Mouse (Mus musculus) forebrain, embryonic 16.5 days (tissue): Measurements from ENCODE around the gene Fem1a. TPM values are rescaled to one million over a fixed set of nuclear protein-coding genes. Genes with fewer than 3 reads are reported as not detected.

Experiments
- ATAC-seq: fragments of 200-750 bp; cut with Nextera tagmentation; 2 replicates; pipeline ENCODE4 v1.8.0; 2017; ENCODE audit warnings: mild to moderate bottlenecking, moderate library complexity
- H3K27ac ChIP-seq: fragments of 300-500 bp; sonication (generic); 2 replicates; pipeline ENCODE4 v1.5.1; 2014; ENCODE audit warnings: low read length, control low read depth
- H3K27me3 ChIP-seq: fragments of 300-500 bp; sonication (generic); replicated peaks from 2 replicates; pipeline ENCODE4 v1.6.1; 2014; ENCODE audit warnings: low read length; ENCODE audit not compliant: control insufficient read depth, insufficient read depth
- H3K36me3 ChIP-seq: fragments of 300-500 bp; sonication (generic); 2 replicates; pipeline ENCODE4 v1.6.1; 2014; ENCODE audit not compliant: control insufficient read depth, insufficient read depth
- H3K4me1 ChIP-seq: fragments of 300-500 bp; sonication (generic); replicated peaks from 2 replicates; pipeline ENCODE4 v1.6.1; 2014; ENCODE audit warnings: low read length; ENCODE audit not compliant: control insufficient read depth, insufficient read depth
- H3K4me2 ChIP-seq: fragments of 300-500 bp; sonication (generic); 2 replicates; pipeline ENCODE4 v1.6.1; 2014; ENCODE audit warnings: mild to moderate bottlenecking, low read length, control low read depth
- H3K4me3 ChIP-seq: fragments of 300-500 bp; sonication (generic); replicated peaks from 2 replicates; pipeline ENCODE4 v1.5.1; 2014; ENCODE audit warnings: mild to moderate bottlenecking, low read length, control low read depth
- H3K9ac ChIP-seq: fragments of 300-500 bp; sonication (generic); replicated peaks from 2 replicates; pipeline ENCODE4 v1.6.1; 2014; ENCODE audit warnings: low read depth, low read length, control low read depth
- H3K9me3 ChIP-seq: fragments of 300-500 bp; sonication (generic); 2 replicates; pipeline ENCODE4 v1.6.1; 2016; ENCODE audit warnings: low read length; ENCODE audit not compliant: control insufficient read depth
- WGBS: fragments of 180-500 bp; shearing (Covaris S2); extraction: QIAGEN DNeasy Blood & Tissue Kit; methylation state at CpG from one replicate; pipeline ENCODE4 v1.1.7; 2014; 5-methylcytosine and 5-hydroxymethylcytosine counted together
- microRNA counts: library from miRNA; unstranded; fragments of <30 nt; microRNA quantifications from one replicate; lab custom pipeline; 2016
- microRNA-seq: library from miRNA; unstranded; fragments of <30 nt; microRNA quantifications from one replicate; pipeline ENCODE4, GENCODE M21; 2017
- polyA plus RNA-seq: library from polyadenylated mRNA; unstranded; fragments of >200 nt; fragmentation: Nextera tagmentation; extraction: Ambion mirVana; gene quantifications from 2 replicates; pipeline ENCODE4 v1.2.1, GENCODE M21; 2015

Fem1a gene
- polyA plus RNA-seq, 1 experiment from 2014 or later: 24.5 TPM

DNA sequence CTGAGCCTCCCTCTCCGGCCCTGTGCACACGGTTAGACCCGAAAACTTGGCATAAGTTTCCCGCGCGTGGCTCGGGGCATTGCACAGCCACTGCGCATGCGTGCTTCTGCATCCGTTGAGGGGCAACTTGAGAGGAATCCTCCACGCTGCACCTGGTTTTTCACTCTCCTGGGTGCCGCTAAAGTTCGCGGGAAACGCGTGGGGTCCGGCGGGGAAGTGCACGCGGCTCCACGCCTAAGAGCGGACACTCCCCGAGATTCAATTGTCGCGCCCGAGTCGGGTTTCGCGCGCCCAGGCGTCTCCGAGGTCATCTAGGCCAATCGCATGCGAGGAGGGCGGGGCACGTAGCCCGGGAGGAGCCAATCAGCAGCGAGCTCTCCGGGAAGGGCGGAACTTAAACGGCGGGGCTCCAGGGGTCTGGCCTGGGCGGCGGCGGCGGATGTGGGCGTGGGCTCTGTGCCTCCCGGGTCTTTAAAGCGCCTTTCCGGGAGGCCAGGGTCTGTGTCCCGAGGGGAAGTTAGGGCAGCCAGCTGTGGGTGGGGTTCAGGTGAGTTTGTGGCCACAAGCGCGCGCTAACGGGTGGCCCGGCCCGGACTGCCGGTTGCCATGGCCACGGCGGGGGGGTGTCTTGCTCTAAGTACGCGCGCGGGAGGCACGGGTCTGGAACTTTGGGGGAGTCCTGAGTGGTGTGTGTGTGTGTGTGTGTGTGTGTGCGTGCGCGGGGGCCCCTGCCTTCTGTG lies 47.4 kb downstream of the Fem1a start:
- ATAC-seq: peak; percentile 97
- Histone ChIP-seq H3K9ac (peak overlapping the region; percentile 63), H3K36me3 (no peaks in the 10 kb centered on the region), H3K4me1 (peaks cover 26% of the 10 kb centered on the region), H3K27ac (0 out of 2 replicates have a peak overlapping the region, but pooled peaks have one; percentile 33), H3K9me3 (no peaks in the 10 kb centered on the region), H3K27me3 (no peaks in the 10 kb centered on the region), H3K4me3 (peak overlapping the region; percentile 83), H3K4me2 (peak overlapping the region; percentile 90)
- under 1% methylated on average over 68 of the region's 68 CpGs for WGBS

DNA sequence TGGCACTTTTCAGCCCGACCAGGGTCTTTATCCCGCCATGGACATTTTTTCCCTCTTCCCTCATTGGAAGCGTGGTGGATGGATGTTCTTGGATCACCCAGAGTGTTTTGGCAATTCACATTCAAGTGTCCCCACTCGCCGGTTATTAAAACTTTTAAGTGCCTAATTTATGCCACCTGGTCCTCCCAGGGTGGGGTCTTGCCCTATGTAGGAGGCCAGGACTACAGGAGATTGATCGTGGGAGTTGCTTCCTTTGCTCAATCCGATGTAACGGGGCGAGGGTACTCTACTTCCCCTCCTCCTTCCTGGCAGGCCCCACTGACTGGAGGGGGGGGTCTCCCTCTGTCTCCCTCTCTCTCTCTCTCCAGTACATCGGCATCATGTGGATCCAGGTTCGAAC lies 48.1 kb downstream of the Fem1a start:
- Histone ChIP-seq H3K27ac (no peak overlapping the region), H3K9ac (peak overlapping the region; percentile 37), H3K4me3 (peak overlapping the region; percentile 83), H3K4me1 (peaks cover 26% of the 10 kb centered on the region), H3K4me2 (peak overlapping the region; percentile 90), H3K36me3 (no peaks in the 10 kb centered on the region), H3K27me3 (no peaks in the 10 kb centered on the region), H3K9me3 (no peaks in the 10 kb centered on the region)
- ATAC-seq: no peak
- 11% methylated on average over 11 of the region's 11 CpGs for WGBS

DNA sequence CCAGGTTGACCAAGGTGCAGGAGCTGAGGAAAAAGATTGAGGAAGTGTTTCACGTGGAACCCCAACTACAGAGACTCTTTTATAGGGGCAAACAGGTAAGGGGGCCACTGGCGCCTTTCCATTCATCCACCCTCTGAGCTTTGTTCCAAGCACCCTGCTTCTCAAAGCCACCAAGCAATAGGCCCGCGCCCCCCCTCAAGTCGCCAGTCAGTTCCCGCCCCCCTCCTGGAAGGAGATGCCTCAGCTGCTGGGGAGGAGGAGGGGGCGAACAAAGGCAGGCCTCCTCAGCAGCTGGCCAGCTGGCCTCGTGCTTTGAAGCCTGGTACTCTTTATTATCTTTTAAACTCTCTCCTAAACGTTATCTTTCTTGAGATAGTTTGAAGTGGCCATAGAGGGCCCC lies 48.5 kb downstream of the Fem1a start:
- H3K4me1 ChIP-seq: peaks cover 26% of the 10 kb centered on the region
- H3K4me3 ChIP-seq: peak overlapping the region; percentile 83
- ATAC-seq: no peak
- 20% methylated on average over 9 of the region's 9 CpGs for WGBS
- H3K36me3 ChIP-seq: no peaks in the 10 kb centered on the region
- no peak overlapping the region; the same call in 1 of the 2 replicates for H3K9ac ChIP-seq
- H3K4me2 ChIP-seq: peak overlapping the region; percentile 90
- H3K27me3 ChIP-seq: no peaks in the 10 kb centered on the region
- H3K27ac ChIP-seq: no peak overlapping the region
- no peaks in the 10 kb centered on the region for H3K9me3 ChIP-seq

DNA sequence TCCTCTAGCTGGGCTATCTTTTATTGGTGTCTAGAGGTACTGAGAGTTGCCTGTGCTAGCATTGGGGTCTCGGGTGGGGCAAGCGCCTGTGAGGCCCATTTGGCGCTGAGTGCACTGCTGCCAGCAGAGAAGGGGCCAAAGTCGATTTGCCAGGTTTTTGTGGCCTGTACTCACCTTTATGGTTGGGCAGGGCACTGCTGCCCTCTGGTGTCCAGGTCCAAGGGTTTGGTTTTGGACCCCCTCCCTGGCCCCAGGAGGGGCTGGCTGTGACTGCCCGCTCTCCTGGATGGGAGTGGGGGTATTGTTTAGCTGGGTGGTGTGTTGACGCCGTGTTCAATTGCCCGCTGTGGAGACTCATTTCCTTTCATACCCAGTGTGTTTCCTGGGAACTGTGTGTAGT lies 49.2 kb downstream of the Fem1a start:
- H3K27me3 ChIP-seq: no peaks in the 10 kb centered on the region
- H3K4me2 ChIP-seq: peak overlapping the region; percentile 16
- no peaks in the 10 kb centered on the region for H3K9me3 ChIP-seq
- no peak overlapping the region for H3K4me3 ChIP-seq
- H3K9ac ChIP-seq: 0 out of 2 replicates have a peak overlapping the region, but pooled peaks have one; percentile 11
- no peak overlapping the region for H3K27ac ChIP-seq
- no peak for ATAC-seq
- H3K36me3 ChIP-seq: no peaks in the 10 kb centered on the region
- peaks cover 26% of the 10 kb centered on the region for H3K4me1 ChIP-seq
- WGBS: 50% methylated on average over 8 of the region's 8 CpGs

DNA sequence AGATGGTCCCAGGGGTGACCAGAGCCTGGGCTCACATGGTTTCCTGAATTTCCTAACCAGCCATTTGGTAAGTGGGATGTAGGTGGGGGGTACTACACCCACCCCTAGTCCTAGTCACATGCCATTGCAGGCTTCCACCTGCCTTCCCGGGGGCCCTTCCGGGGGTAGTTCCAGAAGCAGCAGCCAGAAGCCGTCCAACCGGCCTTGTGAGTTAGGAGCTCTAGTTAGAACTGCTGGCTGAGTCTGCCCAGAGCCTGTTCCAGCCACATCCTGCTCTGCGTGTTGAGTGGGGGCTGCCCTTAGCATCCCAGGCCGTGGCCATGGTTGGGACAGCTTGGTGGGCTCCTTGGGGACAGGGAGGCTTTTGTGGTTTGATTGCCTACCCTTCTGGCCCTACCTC lies 51.5 kb downstream of the Fem1a start:
- no peak overlapping the region for H3K27ac ChIP-seq
- 83% methylated on average over 6 of the region's 6 CpGs for WGBS

DNA sequence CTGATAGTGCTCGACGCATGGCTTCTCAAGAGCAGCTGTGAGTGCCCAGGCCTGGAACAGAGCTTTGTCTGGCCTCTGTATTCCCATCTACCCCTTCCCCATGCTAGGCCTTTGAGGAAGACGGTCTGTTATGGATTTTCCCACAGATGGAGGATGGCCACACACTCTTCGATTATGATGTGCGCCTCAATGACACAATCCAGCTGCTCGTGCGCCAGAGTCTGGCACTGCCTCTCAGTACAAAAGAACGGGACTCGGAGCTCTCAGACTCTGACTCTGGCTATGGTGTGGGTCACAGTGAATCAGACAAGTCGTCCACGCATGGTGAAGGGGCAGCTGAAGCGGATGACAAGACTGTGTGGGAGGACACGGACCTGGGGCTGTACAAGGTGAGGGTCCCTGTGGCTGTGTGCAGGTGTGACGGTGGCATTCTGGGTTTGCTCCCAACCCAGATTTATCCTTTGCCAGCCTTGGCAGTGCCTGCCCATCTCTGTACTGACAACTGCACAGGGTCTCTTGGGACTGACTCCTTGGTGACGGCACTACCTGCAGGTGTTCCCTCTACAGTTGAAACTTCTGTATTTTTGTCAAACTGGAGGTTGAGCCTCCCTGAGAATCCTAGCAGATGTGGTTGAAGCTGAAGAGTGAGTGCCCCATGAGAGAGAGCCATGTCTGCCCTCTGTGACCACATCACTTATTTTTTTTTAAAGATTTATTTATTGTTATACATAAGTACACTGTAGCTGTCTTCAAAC lies 52.8 kb downstream of the Fem1a start:
- no peak for ATAC-seq
- Histone ChIP-seq H3K9ac (no peak overlapping the region), H3K27me3 (no peaks in the 10 kb centered on the region), H3K4me1 (peaks cover 18% of the 10 kb centered on the region), H3K9me3 (no peaks in the 10 kb centered on the region), H3K27ac (no peak overlapping the region), H3K36me3 (no peaks in the 10 kb centered on the region), H3K4me3 (no peak overlapping the region), H3K4me2 (no peak overlapping the region)
- 86% methylated on average over 15 of the region's 15 CpGs for WGBS

More for the DNA sequence above, 51.5 kb downstream of the Fem1a start:
- no peaks in the 10 kb centered on the region for H3K36me3 ChIP-seq
- no peak overlapping the region for H3K4me2 ChIP-seq
- no peak for ATAC-seq
- no peaks in the 10 kb centered on the region for H3K9me3 ChIP-seq
- H3K4me1 ChIP-seq: peaks cover 25% of the 10 kb centered on the region
- no peaks in the 10 kb centered on the region for H3K27me3 ChIP-seq
- no peak overlapping the region; the same call in 1 of the 2 replicates for H3K9ac ChIP-seq
- no peak overlapping the region for H3K4me3 ChIP-seq

MicroRNA genes within 50 kb of the gene (microRNA counts, 519-probe panel; counts per million panel counts)
- microRNA mmu-miR-7b (lab: Ali Mortazavi, UCI): 2,341 counts per million, percentile 54 among the panel's probes with 10 or more counts

Small RNAs within 50 kb of the gene (microRNA-seq; reads per million reads assigned to microRNA genes)
- 3,109 reads per million, percentile 87 among the genes with 10 or more reads in this experiment for gene Mir7b

Other genes starting within 250 kb of the Fem1a start
- 125 and 126 TPM in 2 replicates for gene Sh3gl1, start 220.2 kb upstream of the Fem1a start, polyA plus RNA-seq
- 10.6 and 12.6 TPM in 2 replicates for gene Chaf1a, start 216.4 kb upstream of the Fem1a start, polyA plus RNA-seq
- gene Ubxn6, start 181.8 kb upstream of the Fem1a start, polyA plus RNA-seq: 78.8 and 85.8 TPM in 2 replicates
- 151 and 158 TPM in 2 replicates for gene Hdgfl2, start 177.2 kb upstream of the Fem1a start, polyA plus RNA-seq
- gene Plin4, start 147.0 kb upstream of the Fem1a start, polyA plus RNA-seq: 0.09 and 0.14 TPM in 2 replicates
- 0.67 and 1.4 TPM in 2 replicates for gene Plin5, start 139.2 kb upstream of the Fem1a start, polyA plus RNA-seq
- gene Lrg1, start 134.8 kb upstream of the Fem1a start, polyA plus RNA-seq: 0.22 TPM in 1 of 2 replicates, not detected in the other
- 10.1 and 10.7 TPM in 2 replicates for gene Sema6b, start 116.5 kb upstream of the Fem1a start, polyA plus RNA-seq
- gene Tnfaip8l1, start 94.3 kb upstream of the Fem1a start, polyA plus RNA-seq: 10.1 and 10.2 TPM in 2 replicates
- 54.2 and 63.8 TPM in 2 replicates for gene Mydgf, start 72.9 kb upstream of the Fem1a start, polyA plus RNA-seq
- gene Dpp9, start 37.9 kb upstream of the Fem1a start, polyA plus RNA-seq: 32.1 and 32.3 TPM in 2 replicates
- gene Ticam1, start 20.0 kb downstream of the Fem1a start, polyA plus RNA-seq: 1.6 and 1.9 TPM in 2 replicates
- 9.3 and 12.6 TPM in 2 replicates for gene Plin3, start 36.1 kb downstream of the Fem1a start, polyA plus RNA-seq
- not detected in 2 replicates for gene Arrdc5, start 43.5 kb downstream of the Fem1a start, polyA plus RNA-seq
- gene Uhrf1, start 46.5 kb downstream of the Fem1a start, polyA plus RNA-seq: 48.1 and 52.2 TPM in 2 replicates
- gene Kdm4b, start 69.3 kb downstream of the Fem1a start, polyA plus RNA-seq: 81.6 and 85.0 TPM in 2 replicates
- 359 and 391 TPM in 2 replicates for gene Ptprs, start 219.7 kb downstream of the Fem1a start, polyA plus RNA-seq